Mouse (Mus musculus): ENCODE measurements around the gene Vps13d. TPM values are rescaled to one million over a fixed set of nuclear protein-coding genes. Genes with fewer than 3 reads are reported as not detected.

The Vps13d gene
- polyA plus RNA-seq, 1 experiment from 2014 or later = 12.6 TPM

- 97% methylated on average over 3 of the region's 3 CpGs for WGBS
- no peaks in the 10 kb centered on the region for H3K9me3 ChIP-seq (ENCODE audit: control insufficient read depth, low read length)
- H3K4me2 ChIP-seq (replicated peaks; ENCODE audit: low read depth, low read length) = no peak overlapping the region
- H3K4me1 ChIP-seq (ENCODE audit: control insufficient read depth, insufficient read depth, low read length) = no peaks in the 10 kb centered on the region; the same call in 1 of the 2 replicates
- no peak overlapping the region for H3K4me3 ChIP-seq (ENCODE audit: low read length)
- ATAC-seq (ENCODE audit: low FRiP score, low TSS enrichment) = no peak
- no peak overlapping the region for H3K9ac ChIP-seq (ENCODE audit: low read depth, low read length)
- H3K27ac ChIP-seq (ENCODE audit: low read depth, low read length) = no peak overlapping the region
- peaks cover 51% of the 10 kb centered on the region for H3K36me3 ChIP-seq (ENCODE audit: control insufficient read depth, insufficient read depth, low read length)
- no peaks in the 10 kb centered on the region for H3K27me3 ChIP-seq (ENCODE audit: control insufficient read depth, insufficient read depth, low read length)
Observed at GRCm38 (mm10) chr4:145097974-145098373, 96.8 kb downstream of the Vps13d start.

GRCm38 (mm10) chr4:145096481-145097039 lies 98.2 kb downstream of the Vps13d start:
- H3K36me3 ChIP-seq (ENCODE audit: control insufficient read depth, insufficient read depth, low read length) = peaks cover 62% of the 10 kb centered on the region
- no peaks in the 10 kb centered on the region; the same call in 1 of the 2 replicates for H3K4me1 ChIP-seq (ENCODE audit: control insufficient read depth, insufficient read depth, low read length)
- no peak for ATAC-seq (ENCODE audit: low FRiP score, low TSS enrichment)
- H3K27ac ChIP-seq (ENCODE audit: low read depth, low read length) = no peak overlapping the region
- no peaks in the 10 kb centered on the region for H3K9me3 ChIP-seq (ENCODE audit: control insufficient read depth, low read length)
- WGBS = 85% methylated on average over 5 of the region's 5 CpGs
- H3K9ac ChIP-seq (ENCODE audit: low read depth, low read length) = no peak overlapping the region
- H3K4me2 ChIP-seq (replicated peaks; ENCODE audit: low read depth, low read length) = no peak overlapping the region
- H3K4me3 ChIP-seq (ENCODE audit: low read length) = no peak overlapping the region
- H3K27me3 ChIP-seq (ENCODE audit: control insufficient read depth, insufficient read depth, low read length) = no peaks in the 10 kb centered on the region

GRCm38 (mm10) chr4:145086509-145086908 lies 108.3 kb downstream of the Vps13d start:
- H3K9me3 ChIP-seq (ENCODE audit: control insufficient read depth, low read length) = no peaks in the 10 kb centered on the region
- H3K36me3 ChIP-seq (ENCODE audit: control insufficient read depth, insufficient read depth, low read length) = peaks cover 43% of the 10 kb centered on the region
- no peaks in the 10 kb centered on the region for H3K27me3 ChIP-seq (ENCODE audit: control insufficient read depth, insufficient read depth, low read length)
- ATAC-seq (ENCODE audit: low FRiP score, low TSS enrichment) = no peak
- H3K4me1 ChIP-seq (ENCODE audit: control insufficient read depth, insufficient read depth, low read length) = no peaks in the 10 kb centered on the region
- no peak overlapping the region for H3K27ac ChIP-seq (ENCODE audit: low read depth, low read length)
- H3K4me2 ChIP-seq (replicated peaks; ENCODE audit: low read depth, low read length) = no peak overlapping the region
- H3K9ac ChIP-seq (ENCODE audit: low read depth, low read length) = no peak overlapping the region
- whole genome bisulfite sequencing = 86% methylated on average over 4 of the region's 4 CpGs
- no peak overlapping the region for H3K4me3 ChIP-seq (ENCODE audit: low read length)

GRCm38 (mm10) chr4:145079324-145079723 lies 115.5 kb downstream of the Vps13d start:
- H3K4me1 ChIP-seq (ENCODE audit: control insufficient read depth, insufficient read depth, low read length) = no peaks in the 10 kb centered on the region
- peaks cover 36% of the 10 kb centered on the region for H3K36me3 ChIP-seq (ENCODE audit: control insufficient read depth, insufficient read depth, low read length)
- ATAC-seq (ENCODE audit: low FRiP score, low TSS enrichment) = no peak
- no peak overlapping the region for H3K4me3 ChIP-seq (ENCODE audit: low read length)
- H3K27ac ChIP-seq (ENCODE audit: low read depth, low read length) = no peak overlapping the region
- no peaks in the 10 kb centered on the region for H3K27me3 ChIP-seq (ENCODE audit: control insufficient read depth, insufficient read depth, low read length)
- 87% methylated on average over 2 of the region's 2 CpGs for WGBS
- H3K4me2 ChIP-seq (replicated peaks; ENCODE audit: low read depth, low read length) = no peak overlapping the region
- H3K9me3 ChIP-seq (ENCODE audit: control insufficient read depth, low read length) = no peaks in the 10 kb centered on the region
- no peak overlapping the region for H3K9ac ChIP-seq (ENCODE audit: low read depth, low read length)

- Histone ChIP-seq H3K9me3 (ENCODE audit: control insufficient read depth, low read length) (no peaks in the 10 kb centered on the region), H3K4me1 (ENCODE audit: control insufficient read depth, insufficient read depth, low read length) (no peaks in the 10 kb centered on the region), H3K4me2 (replicated peaks; ENCODE audit: low read depth, low read length) (no peak overlapping the region), H3K27me3 (ENCODE audit: control insufficient read depth, insufficient read depth, low read length) (no peaks in the 10 kb centered on the region), H3K4me3 (ENCODE audit: low read length) (no peak overlapping the region), H3K27ac (ENCODE audit: low read depth, low read length) (no peak overlapping the region), H3K36me3 (ENCODE audit: control insufficient read depth, insufficient read depth, low read length) (peaks cover 48% of the 10 kb centered on the region), H3K9ac (ENCODE audit: low read depth, low read length) (no peak overlapping the region)
- no peak for ATAC-seq (ENCODE audit: low FRiP score, low TSS enrichment)
- WGBS = 69% methylated on average over 2 of the region's 2 CpGs
Observed at GRCm38 (mm10) chr4:145074276-145074675, 120.5 kb downstream of the Vps13d start.

GRCm38 (mm10) chr4:145073728-145074127 lies 121.1 kb downstream of the Vps13d start:
- H3K4me3 ChIP-seq (ENCODE audit: low read length) = no peak overlapping the region
- H3K4me2 ChIP-seq (replicated peaks; ENCODE audit: low read depth, low read length) = no peak overlapping the region
- WGBS = 88% methylated on average over 7 of the region's 7 CpGs
- ATAC-seq (ENCODE audit: low FRiP score, low TSS enrichment) = no peak
- no peaks in the 10 kb centered on the region for H3K4me1 ChIP-seq (ENCODE audit: control insufficient read depth, insufficient read depth, low read length)
- no peak overlapping the region for H3K9ac ChIP-seq (ENCODE audit: low read depth, low read length)
- no peaks in the 10 kb centered on the region for H3K27me3 ChIP-seq (ENCODE audit: control insufficient read depth, insufficient read depth, low read length)
- no peaks in the 10 kb centered on the region for H3K9me3 ChIP-seq (ENCODE audit: control insufficient read depth, low read length)
- peaks cover 50% of the 10 kb centered on the region for H3K36me3 ChIP-seq (ENCODE audit: control insufficient read depth, insufficient read depth, low read length)
- H3K27ac ChIP-seq (ENCODE audit: low read depth, low read length) = no peak overlapping the region

GRCm38 (mm10) chr4:145071942-145072341 lies 122.9 kb downstream of the Vps13d start:
- no peak for ATAC-seq (ENCODE audit: low FRiP score, low TSS enrichment)
- no peaks in the 10 kb centered on the region for H3K9me3 ChIP-seq (ENCODE audit: control insufficient read depth, low read length)
- H3K4me3 ChIP-seq (ENCODE audit: low read length) = no peak overlapping the region
- H3K27me3 ChIP-seq (ENCODE audit: control insufficient read depth, insufficient read depth, low read length) = no peaks in the 10 kb centered on the region
- no peak overlapping the region for H3K9ac ChIP-seq (ENCODE audit: low read depth, low read length)
- H3K27ac ChIP-seq (ENCODE audit: low read depth, low read length) = no peak overlapping the region
- 90% methylated on average over 7 of the region's 7 CpGs for WGBS
- H3K4me2 ChIP-seq (replicated peaks; ENCODE audit: low read depth, low read length) = no peak overlapping the region
- peaks cover 51% of the 10 kb centered on the region for H3K36me3 ChIP-seq (ENCODE audit: control insufficient read depth, insufficient read depth, low read length)
- no peaks in the 10 kb centered on the region for H3K4me1 ChIP-seq (ENCODE audit: control insufficient read depth, insufficient read depth, low read length)

GRCm38 (mm10) chr4:145067019-145067680 lies 127.7 kb downstream of the Vps13d start:
- 37% methylated on average over 6 of the region's 6 CpGs for WGBS
- H3K36me3 ChIP-seq (ENCODE audit: control insufficient read depth, insufficient read depth, low read length) = peaks cover 61% of the 10 kb centered on the region
- no peak overlapping the region for H3K27ac ChIP-seq (ENCODE audit: low read depth, low read length)

GRCm38 (mm10) chr4:145066336-145067018 lies 128.3 kb downstream of the Vps13d start:
- H3K27ac ChIP-seq (ENCODE audit: low read depth, low read length) = no peak overlapping the region
- WGBS = 60% methylated on average over 7 of the region's 7 CpGs
- H3K9ac ChIP-seq (ENCODE audit: low read depth, low read length) = no peak overlapping the region
- H3K4me3 ChIP-seq (ENCODE audit: low read length) = no peak overlapping the region
- H3K27me3 ChIP-seq (ENCODE audit: control insufficient read depth, insufficient read depth, low read length) = no peaks in the 10 kb centered on the region
- peaks cover 60% of the 10 kb centered on the region for H3K36me3 ChIP-seq (ENCODE audit: control insufficient read depth, insufficient read depth, low read length)
- no peaks in the 10 kb centered on the region for H3K9me3 ChIP-seq (ENCODE audit: control insufficient read depth, low read length)
- H3K4me1 ChIP-seq (ENCODE audit: control insufficient read depth, insufficient read depth, low read length) = no peaks in the 10 kb centered on the region
- ATAC-seq (ENCODE audit: low FRiP score, low TSS enrichment) = no peak
- no peak overlapping the region for H3K4me2 ChIP-seq (replicated peaks; ENCODE audit: low read depth, low read length)

More at GRCm38 (mm10) chr4:145067019-145067680, 127.7 kb downstream of the Vps13d start:
- Histone ChIP-seq H3K9me3 (ENCODE audit: control insufficient read depth, low read length) (no peaks in the 10 kb centered on the region), H3K27me3 (ENCODE audit: control insufficient read depth, insufficient read depth, low read length) (no peaks in the 10 kb centered on the region), H3K4me2 (replicated peaks; ENCODE audit: low read depth, low read length) (no peak overlapping the region), H3K4me1 (ENCODE audit: control insufficient read depth, insufficient read depth, low read length) (no peaks in the 10 kb centered on the region), H3K9ac (ENCODE audit: low read depth, low read length) (no peak overlapping the region), H3K4me3 (ENCODE audit: low read length) (no peak overlapping the region)
- peak; percentile 75 for ATAC-seq (ENCODE audit: low FRiP score, low TSS enrichment)
